Mouse (Mus musculus) lung, postnatal 25 days (tissue): ENCODE measurements around the gene Kcnn3.

Source experiments
- DNase-seq: peaks from one replicate; pipeline ENCODE4 v3.0.0; 2022; ENCODE audit warnings: low spot score

Gene Kcnn3

GRCm38 (mm10) chr3:89520618-89521502 lies 896 bp downstream of the Kcnn3 start:
- peak; percentile 62 for DNase-seq

DNA sequence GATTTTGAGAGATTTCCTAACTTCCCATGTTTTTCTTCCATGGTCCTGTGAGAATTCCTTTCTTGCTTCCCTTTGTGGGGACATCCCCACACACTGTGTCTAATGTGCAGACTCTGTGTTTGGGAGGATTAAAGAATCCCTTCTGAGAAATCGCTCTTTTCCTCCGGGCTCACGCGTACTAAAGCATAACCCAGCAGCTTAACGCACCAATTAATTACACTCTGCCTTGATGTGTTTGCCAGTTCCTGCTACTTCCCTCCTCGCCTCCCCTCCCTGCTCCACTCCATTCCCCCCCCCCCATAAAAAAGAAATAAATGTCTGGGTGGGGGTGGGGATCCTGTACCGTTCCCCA lies 1.5 kb downstream of the Kcnn3 start:
- DNase-seq, result no peak

- DNase-seq, result no peak
Observed at GRCm38 (mm10) chr3:89522450-89523128, 2.6 kb downstream of the Kcnn3 start.

DNA sequence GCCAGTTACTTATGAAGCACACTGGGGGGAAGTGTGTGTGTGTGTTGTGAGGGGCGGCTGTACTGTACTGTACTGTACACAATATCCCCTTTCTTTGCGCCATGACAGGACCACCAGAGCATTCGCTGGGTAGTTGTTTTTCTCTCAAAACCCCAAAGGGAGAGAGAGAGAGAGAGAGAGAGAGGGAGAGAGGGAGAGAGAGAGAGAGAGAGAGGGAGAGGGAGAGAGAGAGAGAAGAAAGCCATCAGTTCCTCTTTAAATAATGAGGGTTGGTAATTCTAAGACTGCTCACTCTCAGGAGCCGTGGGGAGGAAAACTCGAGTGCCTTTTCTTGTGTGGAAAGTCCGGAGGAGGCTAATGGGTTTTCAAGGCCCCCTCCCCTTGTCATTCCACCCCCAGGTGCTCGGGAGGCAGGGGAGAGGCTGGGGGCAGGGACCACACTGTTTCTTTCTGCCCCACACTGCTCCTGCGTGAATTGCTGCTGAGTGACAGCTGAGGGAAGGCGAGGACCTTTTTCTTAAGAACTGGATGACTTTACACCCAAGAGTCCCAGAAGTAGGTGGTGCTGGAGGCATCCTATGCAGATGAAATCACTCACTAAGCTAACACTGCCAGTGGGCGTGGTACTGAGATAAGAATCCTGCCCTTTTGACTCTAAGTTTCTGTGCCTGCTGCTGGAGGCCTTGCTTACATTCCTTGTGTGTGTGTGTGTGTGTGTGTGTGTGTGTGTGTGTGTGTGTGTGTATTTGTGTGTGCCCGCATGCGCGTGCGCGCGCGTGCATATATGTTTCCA lies 6.5 kb downstream of the Kcnn3 start:
- DNase-seq, result peak; percentile 26

DNA sequence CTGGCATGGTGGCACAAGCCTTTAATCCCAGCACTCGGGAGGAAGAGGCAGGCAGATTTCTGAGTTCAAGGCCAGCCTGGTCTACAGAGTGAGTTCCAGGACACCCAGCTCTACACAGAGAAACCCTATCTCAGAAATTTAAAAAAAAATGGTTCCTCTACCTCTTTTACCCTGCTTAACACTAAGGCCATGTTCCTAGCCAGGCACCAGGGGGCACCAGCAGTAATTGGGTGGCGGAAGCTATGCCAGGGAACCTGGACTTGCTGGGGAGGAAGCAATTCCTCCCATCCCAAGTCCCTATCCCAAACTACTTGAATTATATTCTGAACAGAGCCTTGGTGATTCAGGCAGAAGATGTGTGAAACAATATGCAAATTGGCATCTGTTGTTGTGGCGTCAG lies 9.8 kb downstream of the Kcnn3 start:
- no peak for DNase-seq

- no peak for DNase-seq
Observed at GRCm38 (mm10) chr3:89534566-89535097, 14.7 kb downstream of the Kcnn3 start.

GRCm38 (mm10) chr3:89535147-89535546 lies 15.2 kb downstream of the Kcnn3 start:
- no peak for DNase-seq

GRCm38 (mm10) chr3:89539036-89539739 lies 19.2 kb downstream of the Kcnn3 start:
- no peak for DNase-seq

- DNase-seq, result no peak
Observed at GRCm38 (mm10) chr3:89539740-89540370, 19.9 kb downstream of the Kcnn3 start.

DNA sequence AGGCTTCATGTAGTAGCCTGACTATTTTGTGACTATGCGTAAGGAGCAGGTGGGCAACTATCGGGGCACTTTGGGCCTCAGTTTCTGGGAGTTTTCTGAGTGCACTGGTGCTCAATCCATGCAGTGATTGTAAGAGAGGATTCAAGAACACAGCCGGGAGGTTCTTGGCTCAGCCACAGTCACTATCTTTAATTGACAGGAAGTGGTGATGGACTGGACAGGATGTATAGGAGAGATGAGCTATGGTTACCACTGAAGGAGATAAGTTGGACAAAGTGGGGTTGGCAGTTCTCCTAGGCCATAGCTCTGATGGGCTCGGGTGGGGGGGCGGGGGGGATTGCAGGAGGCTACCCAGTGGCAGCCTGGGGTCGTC lies 20.4 kb downstream of the Kcnn3 start:
- DNase-seq, result no peak

GRCm38 (mm10) chr3:89546951-89547350 lies 27.0 kb downstream of the Kcnn3 start:
- no peak for DNase-seq

DNA sequence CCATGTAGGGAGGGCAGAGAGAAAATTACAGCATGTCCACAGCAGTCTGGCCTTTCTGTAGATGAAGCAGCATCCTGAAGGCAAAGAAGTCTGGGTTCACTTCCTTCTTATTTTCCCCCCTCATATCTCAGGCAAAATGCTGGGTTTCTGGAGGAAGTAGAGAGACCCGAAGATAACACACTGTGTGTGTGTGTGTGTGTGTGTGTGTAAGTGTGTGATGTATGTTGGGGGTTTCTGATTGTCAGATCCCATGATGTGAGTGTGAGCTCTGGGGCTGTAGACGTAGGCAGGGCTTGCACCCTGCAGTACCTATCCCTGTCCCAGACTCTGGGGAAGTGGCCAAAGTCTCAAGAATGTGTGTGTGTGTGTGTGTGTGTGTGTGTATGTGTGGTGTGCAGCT lies 28.8 kb downstream of the Kcnn3 start:
- DNase-seq, result no peak

GRCm38 (mm10) chr3:89549488-89549887 lies 29.5 kb downstream of the Kcnn3 start:
- DNase-seq, result no peak

DNA sequence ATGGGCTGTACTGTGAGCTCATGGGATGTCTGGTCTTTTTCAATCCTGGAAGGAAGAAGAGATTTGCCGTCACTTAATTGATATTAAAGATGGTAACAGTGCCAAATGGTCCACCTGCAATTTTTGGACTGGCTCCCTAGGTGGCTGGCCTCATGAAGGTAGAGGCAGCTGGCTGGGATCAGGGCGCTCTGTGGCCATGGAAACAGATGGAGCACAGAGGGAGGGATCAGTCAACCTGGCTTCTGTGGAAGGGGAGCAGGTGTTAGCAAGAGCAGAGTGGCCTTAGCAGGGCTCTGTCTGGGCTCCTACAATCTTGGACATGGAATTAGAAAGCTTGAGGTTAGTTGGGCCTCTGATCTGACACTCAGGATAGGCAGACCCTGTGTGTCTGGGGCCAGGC lies 31.9 kb downstream of the Kcnn3 start:
- no peak for DNase-seq

- DNase-seq, result no peak
Observed at GRCm38 (mm10) chr3:89553432-89553831, 33.5 kb downstream of the Kcnn3 start.

- DNase-seq, result no peak
Observed at GRCm38 (mm10) chr3:89553946-89554345, 34.0 kb downstream of the Kcnn3 start.

DNA sequence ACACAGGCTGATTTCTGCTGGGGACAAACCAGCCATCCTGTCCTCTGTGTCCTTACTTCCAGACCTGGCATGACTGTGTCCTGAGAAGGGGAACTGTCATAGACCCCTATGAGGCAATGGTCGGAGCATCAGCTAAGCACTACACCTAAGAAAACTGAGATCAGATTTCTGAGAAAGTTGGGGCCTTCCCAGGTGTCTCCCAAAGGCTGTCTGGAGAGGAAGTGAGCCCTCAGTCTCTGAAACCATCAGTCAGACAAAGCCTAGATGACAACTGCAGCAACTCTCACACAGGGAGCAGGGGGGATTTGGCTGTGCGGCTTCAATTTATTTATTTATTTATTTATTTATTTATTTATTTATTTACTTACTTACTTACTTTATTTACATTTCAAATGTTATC lies 34.6 kb downstream of the Kcnn3 start:
- no peak for DNase-seq

DNA sequence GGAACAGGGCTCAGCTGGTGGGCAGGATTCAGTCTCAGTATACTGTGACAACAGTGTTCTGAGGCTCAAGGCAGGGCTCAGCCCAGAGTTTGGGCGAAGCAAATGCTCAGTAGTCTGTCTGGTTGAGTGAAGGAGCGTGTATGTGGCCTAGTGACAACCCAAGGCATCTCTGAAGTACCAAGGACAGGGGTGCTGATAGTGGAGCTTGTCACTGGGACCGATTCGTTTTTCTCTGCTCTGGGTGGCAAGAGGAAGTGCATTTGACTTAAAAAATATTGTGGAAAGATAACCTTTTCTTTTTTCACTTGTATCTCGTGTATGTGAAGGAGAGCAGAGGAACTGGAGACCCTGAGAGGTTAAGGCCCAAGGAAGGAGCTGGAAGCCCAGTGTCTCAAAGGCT lies 37.8 kb downstream of the Kcnn3 start:
- no peak for DNase-seq

GRCm38 (mm10) chr3:89558972-89559910 lies 39.3 kb downstream of the Kcnn3 start:
- DNase-seq, result no peak

DNA sequence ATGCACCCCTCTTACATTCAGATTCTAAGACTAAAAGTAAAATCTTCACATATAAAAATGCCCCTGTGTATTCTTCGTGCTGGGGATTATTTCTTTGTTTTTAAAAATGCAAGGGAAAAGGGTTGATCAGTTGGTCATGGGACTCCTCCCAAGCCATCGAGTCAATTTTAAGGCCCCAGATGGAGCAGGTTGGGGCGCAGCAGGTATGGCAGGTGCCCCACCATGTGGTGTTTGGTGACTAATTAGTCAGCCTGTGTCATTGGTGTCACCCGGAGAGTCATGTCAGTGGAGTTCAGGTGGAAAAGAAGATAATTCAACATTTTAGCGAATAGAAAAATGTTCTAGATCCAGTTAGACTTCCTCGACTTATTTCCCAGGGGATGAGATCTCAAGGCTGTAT lies 41.4 kb downstream of the Kcnn3 start:
- no peak for DNase-seq
